Mouse (Mus musculus): ENCODE measurements around the gene Myh10. TPM values are rescaled to one million over a fixed set of nuclear protein-coding genes. Genes with fewer than 3 reads are reported as not detected.

Myh10 gene
- polyA plus RNA-seq (2015; fragmentation: Nextera tagmentation; extraction: Ambion mirVana), result 37.9 and 53.4 TPM in 2 replicates

DNA sequence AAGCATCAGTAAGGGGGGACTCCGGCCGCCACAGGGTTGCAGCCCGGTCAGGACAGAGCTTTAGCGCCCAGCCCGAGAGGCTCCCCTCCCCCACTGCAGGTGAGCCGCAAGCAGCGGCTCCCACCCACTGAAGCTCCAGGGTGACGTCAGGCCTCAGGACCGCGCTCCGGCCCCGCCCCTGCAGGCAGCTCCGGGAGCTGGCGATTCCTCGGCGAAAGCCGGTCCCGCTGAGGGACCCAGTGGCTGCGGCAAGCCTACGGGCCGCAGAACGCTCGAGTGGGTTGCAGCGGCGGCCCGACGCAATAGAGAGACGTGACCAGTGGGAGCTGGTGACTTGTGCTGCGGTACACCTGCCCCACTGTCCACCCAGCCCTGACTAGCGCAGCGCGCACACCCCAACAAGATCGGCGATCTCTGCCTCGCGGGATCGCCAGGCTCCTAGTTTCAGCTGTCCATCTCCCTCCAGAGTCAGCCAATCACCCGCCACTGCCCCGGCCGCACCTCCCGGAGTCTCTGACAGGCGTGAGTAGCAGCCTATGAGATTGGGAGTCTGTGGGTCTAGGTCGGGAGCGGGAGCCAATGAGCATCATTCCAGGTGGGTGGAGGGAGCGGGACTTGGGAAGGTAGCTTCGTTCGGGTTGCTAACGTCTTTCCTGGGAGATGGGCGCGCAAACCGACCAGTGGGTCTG lies at the start of gene Myh10:
TSS of gene Myh10 (plus strand) at position 239 of the 689 bp plus-strand sequence.

Other genes with a start within 250 kb of the Myh10 start
- gene Pik3r6, start 188.5 kb upstream of the Myh10 start, polyA plus RNA-seq (2015; fragmentation: Nextera tagmentation; extraction: Ambion mirVana), result 1.1 and 2.2 TPM in 2 replicates
- gene Mfsd6l, start 135.4 kb upstream of the Myh10 start, polyA plus RNA-seq (2015; fragmentation: Nextera tagmentation; extraction: Ambion mirVana), result not detected in 2 replicates
- gene Ccdc42, start 104.5 kb upstream of the Myh10 start, polyA plus RNA-seq (2015; fragmentation: Nextera tagmentation; extraction: Ambion mirVana), result 0.69 and 1.1 TPM in 2 replicates
- gene Ndel1, start 180.3 kb downstream of the Myh10 start, polyA plus RNA-seq (2015; fragmentation: Nextera tagmentation; extraction: Ambion mirVana), result 68.6 and 71.4 TPM in 2 replicates
- 0.22 TPM in 1 of 2 replicates, not detected in the other for gene Rnf222, start 197.0 kb downstream of the Myh10 start, polyA plus RNA-seq (2015; fragmentation: Nextera tagmentation; extraction: Ambion mirVana)
- gene Rpl26, start 210.0 kb downstream of the Myh10 start, polyA plus RNA-seq (2015; fragmentation: Nextera tagmentation; extraction: Ambion mirVana), result 1,250 and 2,091 TPM in 2 replicates
- gene Odf4, start 235.5 kb downstream of the Myh10 start, polyA plus RNA-seq (2015; fragmentation: Nextera tagmentation; extraction: Ambion mirVana), result 0.13 and 0.15 TPM in 2 replicates

All from adrenal gland, postnatal 0 days (tissue).